Mouse (Mus musculus) bone marrow macrophage, adult 2 months (primary cell): ENCODE data around the gene Lamb3.

Experiments used
- CTCF ChIP-seq: IDR thresholded peaks from 2 replicates; pipeline ENCODE4 v1.5.1; 2012; ENCODE audit warnings: low read depth, mild to moderate bottlenecking, low read length, moderate library complexity
- POLR2A ChIP-seq: IDR thresholded peaks from 2 replicates; pipeline ENCODE4 v1.6.1; 2012; ENCODE audit warnings: mild to moderate bottlenecking, low read depth, low read length, borderline replicate concordance

DNA sequence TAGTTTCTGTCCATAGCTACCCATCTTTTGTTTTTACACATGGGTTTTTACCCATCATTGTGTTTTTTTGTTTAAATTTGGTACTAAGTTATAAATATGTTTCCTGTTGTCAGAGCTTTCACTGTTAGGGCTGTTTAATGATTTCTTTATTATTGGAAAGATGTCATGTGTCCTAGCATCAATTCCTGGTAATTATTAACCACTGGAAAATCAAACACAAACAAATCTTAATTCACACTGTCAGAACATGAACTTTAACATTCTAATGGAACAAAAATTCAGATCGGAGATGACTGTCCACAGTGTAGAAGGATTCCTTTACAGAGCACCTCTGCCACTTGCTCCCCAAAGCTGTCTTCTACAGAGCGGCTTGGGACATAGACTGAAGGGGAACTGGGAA, 2.1 kb upstream of the Lamb3 start:
- TF ChIP-seq POLR2A (no peak), CTCF (no peak)
